Mouse (Mus musculus): ENCODE results near the gene Aox4. TPM values are rescaled to one million over a fixed set of nuclear protein-coding genes. Genes with fewer than 3 reads are reported as not detected.

Aox4 gene
- polyA plus RNA-seq, 1 experiment = not detected

DNA sequence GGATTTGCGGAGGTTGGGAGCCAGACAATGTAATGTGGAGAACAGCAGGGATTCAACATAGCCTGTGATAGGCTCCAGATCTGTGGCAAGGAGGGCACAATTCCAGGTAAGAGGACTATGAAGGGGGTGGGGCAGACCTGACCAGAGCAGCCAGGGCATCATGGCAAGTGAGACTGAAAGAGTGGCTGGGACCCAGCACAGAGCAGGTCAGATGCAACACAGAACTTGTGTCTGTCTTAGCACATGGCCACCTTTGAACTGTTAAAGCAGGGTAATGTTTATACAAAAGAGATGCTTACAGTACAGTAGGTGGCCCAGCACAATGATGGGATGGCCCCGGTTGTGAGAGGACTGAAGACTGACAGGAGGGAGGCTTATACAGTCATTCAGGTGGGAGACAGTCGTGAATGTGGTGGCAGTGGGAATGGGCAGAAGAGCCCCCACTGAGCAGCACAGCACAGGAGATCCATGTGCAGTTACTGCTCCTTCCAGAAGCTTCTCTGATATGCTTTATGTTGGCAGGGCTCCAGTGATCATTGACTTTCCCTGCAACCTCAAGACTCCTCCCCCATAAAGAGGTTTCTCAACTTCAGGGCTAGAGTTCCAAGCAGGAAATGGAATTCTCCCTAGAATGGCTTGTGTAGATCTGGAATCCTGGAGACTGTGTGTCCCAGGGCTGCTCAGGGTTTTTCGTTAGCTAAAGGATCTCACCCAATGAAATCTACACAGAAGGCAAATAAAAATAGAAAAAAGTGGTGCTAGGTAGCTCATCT is 27.5 kb downstream of the Aox4 start:
- Histone ChIP-seq H3K4me1 (ENCODE audit: control insufficient read depth, insufficient read depth, low read length) (no peaks in the 10 kb centered on the region), H3K27ac (ENCODE audit: insufficient read depth, low read depth, low read length) (no peak overlapping the region), H3K4me3 (ENCODE audit: insufficient read depth, low read depth, low read length) (no peak overlapping the region)
- TF ChIP-seq POLR2A (IDR thresholded peaks at IDR 0.05; ENCODE audit: insufficient read depth, low read depth, low read length) (no peak), CTCF (IDR thresholded peaks at IDR 0.05; ENCODE audit: insufficient read depth, low read depth, low read length) (no peak)
- 80% methylated on average over 4 of the region's 4 CpGs for WGBS

DNA sequence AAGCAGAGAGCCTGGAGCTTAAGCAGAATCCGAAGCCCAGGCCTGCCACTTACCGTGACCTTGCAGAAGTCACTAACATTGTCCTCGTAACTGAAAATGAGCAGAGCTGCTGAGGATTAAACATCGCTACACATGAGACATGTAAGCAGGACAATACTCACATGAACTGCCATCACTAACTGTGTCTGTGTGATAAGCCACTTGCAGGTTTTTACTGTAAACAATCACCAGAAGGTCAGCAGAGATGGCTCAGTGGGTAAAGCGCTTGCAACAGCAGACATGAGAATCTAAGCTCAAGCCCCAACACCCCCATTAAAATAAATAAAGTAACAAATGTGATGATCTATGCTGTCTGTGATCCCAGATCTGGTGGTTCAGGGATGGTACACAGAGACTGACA is 28.2 kb downstream of the Aox4 start:
- TF ChIP-seq POLR2A (IDR thresholded peaks at IDR 0.05; ENCODE audit: insufficient read depth, low read depth, low read length) = no peak
- no peak for TF ChIP-seq CTCF (IDR thresholded peaks at IDR 0.05; ENCODE audit: insufficient read depth, low read depth, low read length)
- H3K4me3 ChIP-seq (ENCODE audit: insufficient read depth, low read depth, low read length) = no peak overlapping the region
- H3K27ac ChIP-seq (ENCODE audit: insufficient read depth, low read depth, low read length) = no peak overlapping the region
- 96% methylated on average over 5 of the region's 5 CpGs for WGBS
- H3K4me1 ChIP-seq (ENCODE audit: control insufficient read depth, insufficient read depth, low read length) = no peaks in the 10 kb centered on the region

DNA sequence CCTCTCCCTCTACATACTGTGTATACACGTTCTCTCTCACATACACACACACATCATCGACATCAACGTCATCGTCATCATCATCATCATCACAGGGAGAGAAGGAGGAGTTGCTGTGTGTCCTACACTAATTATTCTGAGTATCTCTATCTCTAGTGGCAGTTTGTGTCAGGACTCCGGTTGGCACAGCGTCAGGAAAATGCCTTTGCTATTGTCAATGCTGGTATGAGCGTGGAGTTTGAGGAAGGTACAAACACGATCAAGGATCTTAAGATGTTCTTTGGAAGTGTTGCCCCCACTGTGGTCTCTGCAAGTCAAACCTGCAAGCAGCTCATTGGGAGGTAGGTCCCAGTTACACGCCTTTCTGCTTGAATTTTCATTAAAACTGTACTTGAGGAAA is 28.8 kb downstream of the Aox4 start:
- Histone ChIP-seq H3K4me1 (ENCODE audit: control insufficient read depth, insufficient read depth, low read length) (no peaks in the 10 kb centered on the region), H3K4me3 (ENCODE audit: insufficient read depth, low read depth, low read length) (no peak overlapping the region), H3K27ac (ENCODE audit: insufficient read depth, low read depth, low read length) (no peak overlapping the region)
- TF ChIP-seq POLR2A (IDR thresholded peaks at IDR 0.05; ENCODE audit: insufficient read depth, low read depth, low read length) (no peak), CTCF (IDR thresholded peaks at IDR 0.05; ENCODE audit: insufficient read depth, low read depth, low read length) (no peak)
- WGBS = 94% methylated on average over 9 of the region's 9 CpGs

DNA sequence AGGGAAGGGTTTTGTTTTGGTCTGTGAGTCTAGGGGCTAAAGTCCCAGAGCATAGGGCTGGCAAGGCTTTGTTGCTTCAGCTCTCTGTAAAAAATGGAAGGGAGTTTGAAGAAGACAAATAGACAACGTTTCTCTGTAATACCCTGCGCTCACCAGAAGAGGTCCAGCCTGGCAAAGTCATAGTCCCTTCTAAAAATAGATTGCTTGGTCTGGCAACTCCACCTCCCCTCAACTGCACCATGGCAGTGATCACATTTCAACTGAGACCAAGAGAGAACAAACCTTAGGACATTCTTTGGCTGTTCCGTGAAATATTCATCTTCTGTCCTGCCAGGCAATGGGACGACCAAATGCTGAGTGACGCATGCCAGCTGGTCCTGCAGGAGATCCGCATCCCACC is 30.1 kb downstream of the Aox4 start:
- Histone ChIP-seq H3K4me3 (ENCODE audit: insufficient read depth, low read depth, low read length) (no peak overlapping the region), H3K27ac (ENCODE audit: insufficient read depth, low read depth, low read length) (no peak overlapping the region), H3K4me1 (ENCODE audit: control insufficient read depth, insufficient read depth, low read length) (no peaks in the 10 kb centered on the region)
- TF ChIP-seq POLR2A (IDR thresholded peaks at IDR 0.05; ENCODE audit: insufficient read depth, low read depth, low read length) (no peak), CTCF (IDR thresholded peaks at IDR 0.05; ENCODE audit: insufficient read depth, low read depth, low read length) (no peak)
- WGBS = 72% methylated on average over 6 of the region's 6 CpGs

GRCm38 (mm10) chr1:58244487-58244886 is 34.3 kb downstream of the Aox4 start:
- no peaks in the 10 kb centered on the region for H3K4me1 ChIP-seq (ENCODE audit: control insufficient read depth, insufficient read depth, low read length)
- H3K4me3 ChIP-seq (ENCODE audit: insufficient read depth, low read depth, low read length) = no peak overlapping the region
- H3K27ac ChIP-seq (ENCODE audit: insufficient read depth, low read depth, low read length) = no peak overlapping the region
- TF ChIP-seq POLR2A (IDR thresholded peaks at IDR 0.05; ENCODE audit: insufficient read depth, low read depth, low read length) = no peak
- no peak for TF ChIP-seq CTCF (IDR thresholded peaks at IDR 0.05; ENCODE audit: insufficient read depth, low read depth, low read length)
- WGBS = 79% methylated on average over 3 of the region's 3 CpGs

- no peak for TF ChIP-seq CTCF (IDR thresholded peaks at IDR 0.05; ENCODE audit: insufficient read depth, low read depth, low read length)
- H3K4me1 ChIP-seq (ENCODE audit: control insufficient read depth, insufficient read depth, low read length) = no peaks in the 10 kb centered on the region
- no peak overlapping the region for H3K4me3 ChIP-seq (ENCODE audit: insufficient read depth, low read depth, low read length)
- no peak overlapping the region for H3K27ac ChIP-seq (ENCODE audit: insufficient read depth, low read depth, low read length)
- 76% methylated on average over 1 of the region's 1 CpGs for WGBS
Measured at GRCm38 (mm10) chr1:58248518-58248917, 38.3 kb downstream of the Aox4 start.

GRCm38 (mm10) chr1:58253466-58253865 is 43.3 kb downstream of the Aox4 start:
- WGBS = 91% methylated on average over 11 of the region's 11 CpGs
- no peak for TF ChIP-seq CTCF (IDR thresholded peaks at IDR 0.05; ENCODE audit: insufficient read depth, low read depth, low read length)
- no peak for TF ChIP-seq POLR2A (IDR thresholded peaks at IDR 0.05; ENCODE audit: insufficient read depth, low read depth, low read length)
- Histone ChIP-seq H3K4me1 (ENCODE audit: control insufficient read depth, insufficient read depth, low read length) (no peaks in the 10 kb centered on the region), H3K27ac (ENCODE audit: insufficient read depth, low read depth, low read length) (no peak overlapping the region), H3K4me3 (ENCODE audit: insufficient read depth, low read depth, low read length) (no peak overlapping the region)

GRCm38 (mm10) chr1:58257195-58257991 is 47.2 kb downstream of the Aox4 start:
- TF ChIP-seq POLR2A (IDR thresholded peaks at IDR 0.05; ENCODE audit: insufficient read depth, low read depth, low read length) (no peak), CTCF (IDR thresholded peaks at IDR 0.05; ENCODE audit: insufficient read depth, low read depth, low read length) (no peak)
- H3K27ac ChIP-seq (ENCODE audit: insufficient read depth, low read depth, low read length) = no peak overlapping the region
- 82% methylated on average over 10 of the region's 10 CpGs for WGBS
- no peak overlapping the region for H3K4me3 ChIP-seq (ENCODE audit: insufficient read depth, low read depth, low read length)
- no peaks in the 10 kb centered on the region for H3K4me1 ChIP-seq (ENCODE audit: control insufficient read depth, insufficient read depth, low read length)

DNA sequence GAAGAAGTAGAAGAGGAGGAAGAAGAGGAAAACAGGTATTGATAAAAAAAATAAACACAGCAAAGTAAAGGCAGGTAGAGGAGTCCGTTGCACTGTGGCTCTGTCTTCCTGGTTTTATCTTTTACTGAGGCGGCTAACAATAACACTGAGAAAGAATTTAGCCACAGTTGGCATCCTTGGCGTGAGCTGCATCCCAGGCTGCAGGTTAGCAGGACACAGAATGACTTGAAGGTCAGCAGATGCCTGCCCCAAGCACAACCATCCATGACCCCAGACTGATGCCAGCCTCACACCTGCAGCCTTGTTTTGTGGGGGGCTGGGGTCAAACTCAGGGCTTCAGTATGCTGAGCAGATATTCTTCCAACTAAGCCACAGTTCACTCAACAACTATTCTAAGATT is 50.1 kb downstream of the Aox4 start:
- H3K4me1 ChIP-seq (ENCODE audit: control insufficient read depth, insufficient read depth, low read length) = no peaks in the 10 kb centered on the region
- WGBS = 88% methylated on average over 3 of the region's 3 CpGs

More for the DNA sequence above, 50.1 kb downstream of the Aox4 start:
- Histone ChIP-seq H3K4me3 (ENCODE audit: insufficient read depth, low read depth, low read length) (no peak overlapping the region), H3K27ac (ENCODE audit: insufficient read depth, low read depth, low read length) (no peak overlapping the region)
- TF ChIP-seq POLR2A (IDR thresholded peaks at IDR 0.05; ENCODE audit: insufficient read depth, low read depth, low read length) = no peak
- TF ChIP-seq CTCF (IDR thresholded peaks at IDR 0.05; ENCODE audit: insufficient read depth, low read depth, low read length) = no peak
